Mouse (Mus musculus) olfactory bulb, adult 2 months (tissue): ENCODE data around the gene Nkd1.

Experiments
- CTCF ChIP-seq: fragments of 200-500 bp; IDR thresholded peaks from 2 replicates; pipeline ENCODE4 v1.5.1; 2012; ENCODE audit warnings: low read depth, mild to moderate bottlenecking, low read length, moderate library complexity; ENCODE audit not compliant: insufficient read depth
- POLR2A ChIP-seq: fragments of 200-500 bp; IDR thresholded peaks from 2 replicates; pipeline ENCODE4 v1.6.1; 2012; ENCODE audit warnings: mild to moderate bottlenecking, low read depth, low read length, moderate library complexity; ENCODE audit not compliant: insufficient read depth

DNA sequence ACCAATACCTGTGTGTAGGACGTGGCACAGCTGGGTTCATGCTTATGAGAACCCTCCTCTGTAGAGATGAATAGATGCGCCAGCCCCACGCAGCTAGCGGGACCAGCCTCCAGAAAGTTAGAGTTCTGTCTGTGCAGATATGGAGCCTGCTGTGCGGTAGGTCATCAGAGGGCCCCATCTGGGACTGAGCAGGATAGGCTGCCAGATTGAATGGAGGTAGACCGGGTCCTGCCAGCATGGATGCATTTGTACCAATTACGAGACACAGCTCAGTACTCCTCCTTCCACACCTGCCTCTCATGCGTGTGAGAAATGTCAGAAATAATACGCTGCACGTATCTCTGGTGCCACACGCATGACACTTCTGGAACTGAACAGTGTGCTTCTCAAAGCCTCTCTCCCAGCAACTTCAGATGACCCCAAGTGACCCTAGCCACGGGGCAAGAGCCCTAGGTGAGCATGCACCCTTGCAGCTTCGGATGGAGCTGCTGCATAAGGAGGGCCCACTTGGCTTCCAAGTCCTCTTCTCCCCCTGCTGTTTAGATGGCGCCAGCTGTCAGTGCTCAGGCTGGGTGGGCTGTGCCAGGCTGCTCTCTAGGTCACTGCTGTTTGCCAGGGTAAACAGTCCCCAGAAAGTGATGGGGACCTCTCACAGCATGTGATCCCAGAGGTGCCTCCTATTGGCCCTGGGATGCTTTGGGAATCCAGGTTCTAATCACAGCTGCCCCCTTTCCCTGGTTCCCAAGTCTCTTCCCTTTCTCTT is 57.4 kb downstream of the Nkd1 start:
- TF ChIP-seq POLR2A = no peak
- TF ChIP-seq CTCF = no peak
